8 mouse cellular contexts compared by ENCODE assay signal in genomic region chr16:32878157-32878598, GRCm38 (mm10). TPM values are rescaled to one million over a fixed set of nuclear protein-coding genes. Genes with fewer than 3 reads are reported as not detected.
DNase-seq lines count a peak whose midpoint lies in the region; ATAC-seq and TF ChIP-seq lines count a peak whose summit lies in the region.

No protein-coding gene starts in this region.

- peak; percentile 45; the same call in 1 of the 2 replicates for ATAC-seq in embryonic facial prominence, embryonic 13.5 days (ENCODE audit: insufficient number of reproducible peaks, insufficient read depth, low FRiP score, low TSS enrichment, low read depth)
- ATAC-seq in intestine, embryonic 16.5 days: peak; percentile 55; the same call in 1 of the 2 replicates
- ATAC-seq in midbrain, embryonic 12.5 days (ENCODE audit: low FRiP score, low read depth): peak; percentile 5; the same call in 1 of the 2 replicates

- H3K36me3 ChIP-seq in E14TG2a.4 (ENCODE audit: insufficient read depth, low read length): peaks cover 4% of the 10 kb centered on the region; the same call in 1 of the 2 replicates
- H3K36me3 ChIP-seq in embryonic facial prominence, embryonic 13.5 days: 0 out of 2 replicates have a peak, but pooled peaks cover 6% of the 10 kb centered on the region
- no peaks in the 10 kb centered on the region for H3K36me3 ChIP-seq in intestine, embryonic 16.5 days (ENCODE audit: control insufficient read depth, insufficient read depth, low read length)
- H3K36me3 ChIP-seq in midbrain, embryonic 12.5 days: no peaks in the 10 kb centered on the region

- peak overlapping the region; percentile 87; the same call in 1 of the 2 replicates for H3K27ac ChIP-seq in embryonic facial prominence, embryonic 13.5 days
- H3K27ac ChIP-seq in intestine, embryonic 16.5 days (ENCODE audit: low read length): peak overlapping the region; percentile 61
- H3K27ac ChIP-seq in midbrain, embryonic 12.5 days (replicated peaks): peak overlapping the region; percentile 87

- H3K4me2 ChIP-seq in embryonic facial prominence, embryonic 13.5 days: peak overlapping the region; percentile 78
- peak overlapping the region; percentile 84 for H3K4me2 ChIP-seq in intestine, embryonic 16.5 days (ENCODE audit: low read depth, low read length)
- peak overlapping the region; percentile 74 for H3K4me2 ChIP-seq in midbrain, embryonic 12.5 days (replicated peaks)

- peaks cover 25% of the 10 kb centered on the region for H3K4me1 ChIP-seq in E14TG2a.4 (replicated peaks; ENCODE audit: low read depth, low read length)
- H3K4me1 ChIP-seq in embryonic facial prominence, embryonic 13.5 days: peaks cover 14% of the 10 kb centered on the region
- peaks cover 18% of the 10 kb centered on the region for H3K4me1 ChIP-seq in intestine, embryonic 16.5 days (ENCODE audit: control insufficient read depth, insufficient read depth, low read length)
- peaks cover 21% of the 10 kb centered on the region for H3K4me1 ChIP-seq in midbrain, embryonic 12.5 days

- peaks cover 7% of the 10 kb centered on the region for H3K27me3 ChIP-seq in E14TG2a.4 (ENCODE audit: insufficient read depth, low read length)
- no peaks in the 10 kb centered on the region for H3K27me3 ChIP-seq in embryonic facial prominence, embryonic 13.5 days
- H3K27me3 ChIP-seq in intestine, embryonic 16.5 days (replicated peaks; ENCODE audit: control insufficient read depth, insufficient read depth, low read length): no peaks in the 10 kb centered on the region
- H3K27me3 ChIP-seq in midbrain, embryonic 12.5 days: no peaks in the 10 kb centered on the region

- TF ChIP-seq CTCF in E14TG2a.4 (conservative IDR thresholded peaks at IDR 0.05; ENCODE audit: low read length): no peak

- intact Hi-C loops in gastrocnemius, postnatal 14 days (cut with DNase I; ENCODE audit: low total_unique reads): loop anchor here (5.0 kb wide), 2 partner anchors 51 to 66 kb away; partner anchors contain the start of gene Smbd1

- peak; percentile 12 for DNase-seq in gastrocnemius, postnatal 14 days
- DNase-seq in gastrocnemius, postnatal 10 days: no peak
- DNase-seq in thymus, postnatal 4 days: peak; percentile 41
- DNase-seq in right cerebral cortex, postnatal 36 days (ENCODE audit: low spot score in 2 of 2): no peak

- H3K4me3 ChIP-seq in E14TG2a.4 (replicated peaks; ENCODE audit: low read length): peak overlapping the region; percentile 89
- peak overlapping the region; percentile 81 for H3K4me3 ChIP-seq in embryonic facial prominence, embryonic 13.5 days
- peak overlapping the region; percentile 89 for H3K4me3 ChIP-seq in intestine, embryonic 16.5 days (ENCODE audit: low read length)
- H3K4me3 ChIP-seq in midbrain, embryonic 12.5 days: peak overlapping the region; percentile 95

- H3K9ac ChIP-seq in embryonic facial prominence, embryonic 13.5 days: peak overlapping the region; percentile 93
- H3K9ac ChIP-seq in intestine, embryonic 16.5 days (ENCODE audit: low read depth, low read length): peak overlapping the region; percentile 91
- peak overlapping the region; percentile 92 for H3K9ac ChIP-seq in midbrain, embryonic 12.5 days (replicated peaks)

- WGBS in embryonic facial prominence, embryonic 13.5 days: 1% methylated on average over 33 of the region's 34 CpGs
- under 1% methylated on average over 31 of the region's 34 CpGs for WGBS in intestine, embryonic 16.5 days
- WGBS in midbrain, embryonic 12.5 days: 1% methylated on average over 33 of the region's 34 CpGs

- H3K9me3 ChIP-seq in E14TG2a.4 (ENCODE audit: low read length): no peaks in the 10 kb centered on the region
- no peaks in the 10 kb centered on the region for H3K9me3 ChIP-seq in embryonic facial prominence, embryonic 13.5 days
- no peaks in the 10 kb centered on the region for H3K9me3 ChIP-seq in intestine, embryonic 16.5 days (ENCODE audit: control insufficient read depth, low read length)
- no peaks in the 10 kb centered on the region for H3K9me3 ChIP-seq in midbrain, embryonic 12.5 days

RNA-seq across cellular contexts. Expression of gene Rubcn, which starts 0.6 kb away (rescaled TPM):
- total RNA-seq in gastrocnemius, postnatal 14 days (2021): 10 to 100 TPM; 28.8 to 30.0 TPM
- total RNA-seq in gastrocnemius, postnatal 10 days (2021): 10 to 100 TPM; 33.5 to 38.6 TPM
- 16.0 and 20.3 TPM in 2 replicates for polyA plus RNA-seq in embryonic facial prominence, embryonic 13.5 days (2015; fragmentation: Nextera tagmentation; extraction: Ambion mirVana)
- polyA plus RNA-seq in intestine, embryonic 16.5 days (2015; fragmentation: Nextera tagmentation; extraction: Ambion mirVana): 15.3 and 16.0 TPM in 2 replicates
- 23.6 and 26.5 TPM in 2 replicates for polyA plus RNA-seq in midbrain, embryonic 12.5 days (2016; fragmentation: Nextera tagmentation; extraction: Ambion mirVana)

RNA-seq across cellular contexts. Expression of gene Fyttd1, which starts 0.9 kb away (rescaled TPM):
- 100 to 1,000 TPM; 108 to 111 TPM for total RNA-seq in gastrocnemius, postnatal 14 days (2021)
- 100 to 1,000 TPM; 134 to 138 TPM for total RNA-seq in gastrocnemius, postnatal 10 days (2021)
- 108 and 114 TPM in 2 replicates for polyA plus RNA-seq in embryonic facial prominence, embryonic 13.5 days (2015; fragmentation: Nextera tagmentation; extraction: Ambion mirVana)
- 61.9 and 72.3 TPM in 2 replicates for polyA plus RNA-seq in intestine, embryonic 16.5 days (2015; fragmentation: Nextera tagmentation; extraction: Ambion mirVana)
- 114 and 122 TPM in 2 replicates for polyA plus RNA-seq in midbrain, embryonic 12.5 days (2016; fragmentation: Nextera tagmentation; extraction: Ambion mirVana)

RNA-seq across cellular contexts. Expression of gene Lrch3, which starts 35.7 kb away (rescaled TPM):
- 10 to 100 TPM; 18.1 to 21.7 TPM for total RNA-seq in gastrocnemius, postnatal 14 days (2021)
- 10 to 100 TPM; 21.3 to 26.4 TPM for total RNA-seq in gastrocnemius, postnatal 10 days (2021)
- polyA plus RNA-seq in embryonic facial prominence, embryonic 13.5 days (2015; fragmentation: Nextera tagmentation; extraction: Ambion mirVana): 32.7 and 34.1 TPM in 2 replicates
- 10.0 and 11.5 TPM in 2 replicates for polyA plus RNA-seq in intestine, embryonic 16.5 days (2015; fragmentation: Nextera tagmentation; extraction: Ambion mirVana)
- polyA plus RNA-seq in midbrain, embryonic 12.5 days (2016; fragmentation: Nextera tagmentation; extraction: Ambion mirVana): 48.5 and 53.4 TPM in 2 replicates

Comparison
In these comparisons a context has a peak if more than half of its experiments do, and no peak if none do; other contexts are left out.
1. DNase-seq: peak in gastrocnemius, postnatal 14 days (single experiment) and thymus, postnatal 4 days (single experiment); none in gastrocnemius, postnatal 10 days (single experiment) and right cerebral cortex, postnatal 36 days (0 of 2).
2. ATAC-seq: peak in every context shown above with its lines; median percentile 55 in intestine, embryonic 16.5 days; 45 in embryonic facial prominence, embryonic 13.5 days; 5 in midbrain, embryonic 12.5 days.
3. Peak in every context shown above with its lines, with median percentiles within 50 percentile points of each other: H3K4me3 ChIP-seq, H3K27ac ChIP-seq, H3K4me2 ChIP-seq and H3K9ac ChIP-seq.